Mouse (Mus musculus): ENCODE results near the gene Ap3b1. TPM values are rescaled to one million over a fixed set of nuclear protein-coding genes. Genes with fewer than 3 reads are reported as not detected.
"Not testable (repeated sequence)": the region's sequence is repeated elsewhere in the genome, so short reads cannot be mapped to it uniquely, and the experiment has no call there.

Ap3b1 gene
- total RNA-seq (2021): 10 to 100 TPM; 18.4 to 19.3 TPM
- long read RNA-seq, experiment 1, partial matches to known transcripts: 1 of 2 reads
- long read RNA-seq, experiment 1, other reads (novel, unspliced or antisense): 1 of 2 reads
- long read RNA-seq, experiment 2, full-length matches to known transcripts: 2 of 8 reads
- long read RNA-seq, experiment 2, partial matches to known transcripts: 4 of 8 reads
- long read RNA-seq, experiment 2, other reads (novel, unspliced or antisense): 2 of 8 reads

- peak; percentile 90 for DNase-seq
Measured at GRCm38 (mm10) chr13:94358401-94359265, at the start of gene Ap3b1. Gene Ap3b1, plus strand, starts transcription at chr13:94358960.

DNA sequence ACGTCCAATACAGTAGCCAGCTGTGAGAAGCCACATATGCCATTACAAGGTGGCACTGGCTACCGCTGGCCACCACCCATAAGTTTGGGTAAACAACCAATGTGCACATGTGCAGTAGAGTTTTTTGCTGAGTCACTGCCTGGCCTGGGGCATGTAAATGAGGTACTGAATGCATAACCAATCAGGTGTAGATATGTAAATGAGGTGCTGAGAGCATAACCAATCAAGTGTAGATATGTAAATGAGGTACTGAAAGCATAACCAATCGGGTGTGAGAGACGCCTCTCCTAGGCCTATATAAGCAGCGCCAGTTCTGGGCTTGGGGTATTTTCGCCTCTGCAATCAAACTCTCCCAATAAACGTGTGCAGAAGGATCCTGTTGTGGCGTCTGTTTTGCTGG is 45.9 kb upstream of the Ap3b1 start:
- DNase-seq: not testable (repeated sequence)

GRCm38 (mm10) chr13:94316975-94317511 is 41.7 kb upstream of the Ap3b1 start:
- no peak for DNase-seq

DNA sequence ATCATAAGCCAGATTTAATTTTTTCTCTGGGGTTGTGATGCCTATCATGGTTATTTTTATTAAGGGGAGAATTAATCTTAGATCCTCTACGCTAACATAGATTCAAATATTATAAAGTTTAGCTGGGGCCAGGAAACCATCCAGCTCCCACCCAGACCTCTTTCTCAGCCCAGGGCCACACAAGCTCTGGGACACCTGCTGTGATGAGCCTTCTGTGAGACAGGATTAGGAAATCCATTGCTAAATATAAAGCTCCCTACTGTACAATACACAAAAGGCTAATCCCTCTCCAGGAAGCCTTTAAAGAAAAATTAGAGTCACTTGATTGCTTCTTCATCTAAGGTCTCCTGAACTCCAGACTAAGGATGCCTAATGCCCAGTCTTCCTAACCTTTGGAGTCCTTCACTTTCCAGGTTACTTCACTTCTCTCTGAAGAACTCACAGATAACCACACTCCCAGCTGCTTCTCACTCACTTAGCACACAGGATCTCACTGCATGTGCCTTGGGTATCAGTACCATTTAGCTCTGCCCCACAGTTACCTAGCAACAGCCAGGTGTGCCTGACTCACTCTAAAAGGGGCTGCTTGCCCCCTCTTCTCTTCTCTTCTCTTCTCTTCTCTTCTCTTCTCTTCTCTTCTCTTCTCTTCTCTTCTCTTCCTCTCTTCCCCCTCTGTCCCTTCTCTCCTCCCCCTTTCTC is 37.5 kb upstream of the Ap3b1 start:
- DNase-seq: no peak

DNA sequence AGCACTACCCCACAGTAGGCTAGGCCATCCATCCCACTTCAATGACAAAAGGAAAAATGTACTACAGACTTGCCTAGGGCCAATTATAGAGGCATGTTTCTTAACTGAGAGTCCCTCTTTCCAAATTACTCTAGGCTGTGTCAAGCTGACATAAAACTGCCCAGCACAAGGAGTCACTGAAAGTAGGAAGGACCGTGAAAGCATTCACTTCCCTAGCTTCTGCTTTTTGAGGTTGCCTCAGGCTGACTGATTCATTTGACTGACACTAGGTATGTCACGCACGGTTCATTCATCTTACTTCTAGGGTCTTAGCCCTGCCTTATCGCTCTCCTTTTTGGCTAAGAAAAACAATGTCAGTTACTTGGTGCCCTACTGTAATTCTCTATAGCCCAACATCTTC is 36.3 kb upstream of the Ap3b1 start:
- DNase-seq: no peak

DNA sequence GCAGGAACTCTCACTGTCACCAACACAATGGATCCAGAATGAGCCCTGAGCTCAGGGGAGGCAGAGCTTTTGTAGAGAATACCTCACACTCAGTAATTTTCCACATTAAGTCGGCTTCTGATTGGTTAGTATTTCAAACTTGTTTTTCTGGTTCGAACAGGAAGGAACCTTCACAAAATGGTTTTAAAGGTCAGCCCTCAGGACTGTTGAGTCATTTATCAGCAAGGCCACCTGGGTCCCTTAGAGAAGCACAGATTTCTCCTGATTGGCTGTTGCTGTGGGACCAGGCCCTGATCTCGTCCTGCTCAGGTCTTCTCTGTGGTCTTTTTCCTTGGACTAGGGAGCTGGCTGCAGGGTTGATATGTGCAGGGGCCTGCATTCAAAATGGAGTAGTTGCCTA is 30.7 kb upstream of the Ap3b1 start:
- no peak for DNase-seq

DNA sequence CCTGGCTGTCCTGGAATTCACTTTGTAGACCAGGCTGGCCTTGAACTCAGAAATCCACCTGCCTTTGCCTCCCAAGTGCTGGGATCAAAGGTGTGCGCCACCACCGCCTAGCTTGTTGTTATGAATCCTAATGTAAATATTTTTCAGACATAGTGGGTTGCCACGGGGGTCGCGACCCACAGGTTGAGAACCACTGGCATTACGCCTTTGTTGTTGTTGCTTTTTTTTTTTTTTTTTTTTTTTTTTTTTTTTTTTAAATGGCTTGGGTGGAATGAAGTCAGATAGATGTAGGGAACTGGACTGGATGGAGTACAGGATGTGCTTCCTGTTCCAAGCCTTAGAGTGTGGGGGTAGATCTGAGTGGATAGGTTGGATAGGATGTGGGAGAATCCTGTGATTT is 29.8 kb upstream of the Ap3b1 start:
- DNase-seq: not testable (repeated sequence)

GRCm38 (mm10) chr13:94330392-94330979 is 28.3 kb upstream of the Ap3b1 start:
- no peak for DNase-seq

DNA sequence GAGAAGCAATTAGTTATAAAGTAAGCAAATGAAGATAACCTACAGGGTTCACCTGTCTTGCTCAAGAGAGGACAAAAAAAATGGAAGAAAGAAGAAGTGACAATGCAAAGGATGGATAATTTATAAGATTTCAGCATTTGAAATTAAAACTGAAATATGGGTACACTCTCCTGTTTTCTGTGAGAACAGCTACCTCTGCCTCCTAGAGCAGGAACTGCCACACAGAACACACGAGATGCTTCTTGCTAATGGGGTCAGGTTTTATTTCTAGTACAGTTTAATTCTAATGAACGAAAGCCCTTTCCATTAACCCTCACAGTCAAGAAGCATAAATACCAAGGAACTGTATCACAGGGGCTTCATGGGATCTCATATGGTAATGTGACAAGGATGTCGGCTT is 20.4 kb upstream of the Ap3b1 start:
- DNase-seq: no peak

- DNase-seq: no peak
Measured at GRCm38 (mm10) chr13:94343192-94343591, 15.6 kb upstream of the Ap3b1 start.

DNA sequence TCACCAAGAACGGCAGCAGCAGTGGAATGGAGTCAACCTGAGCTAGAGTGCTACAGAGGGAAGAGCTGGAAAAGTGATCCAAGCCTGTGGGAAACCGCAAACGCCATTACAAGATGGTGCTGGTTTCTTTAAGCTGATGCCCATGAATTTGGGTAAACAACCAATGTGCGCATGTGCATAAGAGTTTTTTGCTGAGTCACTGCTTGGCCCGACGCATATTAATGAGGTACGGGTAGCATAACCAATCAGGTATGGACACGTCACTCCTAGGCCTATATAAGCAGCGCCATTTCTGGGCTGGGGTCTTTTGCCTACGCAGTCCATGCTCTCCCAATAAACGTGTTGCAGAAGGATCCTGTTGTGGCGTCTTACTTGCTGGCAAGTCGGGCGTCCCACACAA is 14.2 kb upstream of the Ap3b1 start:
- DNase-seq: not testable (repeated sequence)

DNA sequence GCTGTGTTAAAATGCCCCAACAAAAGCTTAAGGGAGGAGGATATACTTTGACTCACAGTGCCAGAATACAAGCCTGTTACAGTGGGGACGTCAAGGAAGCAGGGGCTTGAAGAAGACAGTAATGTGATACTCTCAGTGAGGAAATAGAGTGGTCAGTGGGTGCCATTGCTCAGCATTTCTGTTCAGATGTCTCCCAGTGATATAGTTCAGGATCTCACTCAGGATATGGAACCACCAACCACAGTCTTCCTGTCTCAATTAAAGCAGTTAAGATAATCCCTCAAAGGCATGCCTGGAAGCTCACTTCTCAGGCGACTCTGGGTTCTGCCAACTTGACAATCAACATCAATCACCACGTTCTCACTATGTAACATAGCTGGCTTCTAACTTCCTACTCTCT is 4.2 kb upstream of the Ap3b1 start:
- no peak for DNase-seq

DNA sequence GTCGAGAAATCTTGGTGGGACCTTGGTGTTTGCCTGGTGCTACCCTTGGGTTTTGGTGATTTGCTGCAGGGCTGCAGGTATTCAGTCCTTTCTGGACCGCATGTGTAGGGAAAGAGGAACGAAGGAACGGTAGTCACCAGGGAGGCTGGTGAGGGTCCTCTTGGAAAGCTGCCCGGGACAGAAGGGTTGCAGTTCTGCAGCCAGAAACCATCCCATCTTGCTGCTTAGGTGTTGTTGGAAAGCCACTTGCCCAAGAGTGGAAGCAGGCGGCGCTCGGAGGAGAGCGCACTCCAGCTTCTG is 709 bp upstream of the Ap3b1 start:
- DNase-seq: no peak

DNA sequence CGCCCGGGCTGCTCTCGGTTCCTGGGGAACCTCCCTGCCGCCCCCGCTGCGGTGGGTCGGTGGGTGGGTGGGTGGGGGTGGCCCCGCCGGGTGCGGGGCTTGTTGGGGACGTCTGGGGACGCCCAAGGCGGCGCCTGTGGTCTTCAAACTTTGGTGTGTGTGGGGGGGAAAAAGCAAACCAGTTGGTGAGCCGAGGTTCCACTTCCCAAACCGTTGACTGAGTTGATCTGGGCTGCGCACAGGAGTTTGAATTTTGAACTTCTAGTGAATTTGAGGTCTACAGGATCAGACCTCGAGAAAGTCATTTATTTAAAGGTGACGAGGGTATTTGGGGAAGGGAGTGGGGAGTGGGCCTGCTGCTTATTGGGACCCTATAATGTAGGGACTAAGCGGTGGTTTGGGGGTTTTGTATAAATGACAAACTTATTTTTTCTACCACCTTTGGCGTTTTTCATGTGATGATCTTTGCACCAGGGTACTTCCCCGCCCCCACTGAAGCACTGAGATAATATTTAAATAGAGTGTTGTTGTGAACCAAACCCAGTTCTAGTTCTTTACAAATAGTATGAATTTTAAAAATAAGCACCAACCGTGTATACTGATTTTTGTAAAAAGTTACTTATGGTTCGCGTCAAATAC is 641 bp downstream of the Ap3b1 start:
- no peak for DNase-seq

- DNase-seq: not testable (repeated sequence)
Measured at GRCm38 (mm10) chr13:94361013-94361580, 2.3 kb downstream of the Ap3b1 start.

DNA sequence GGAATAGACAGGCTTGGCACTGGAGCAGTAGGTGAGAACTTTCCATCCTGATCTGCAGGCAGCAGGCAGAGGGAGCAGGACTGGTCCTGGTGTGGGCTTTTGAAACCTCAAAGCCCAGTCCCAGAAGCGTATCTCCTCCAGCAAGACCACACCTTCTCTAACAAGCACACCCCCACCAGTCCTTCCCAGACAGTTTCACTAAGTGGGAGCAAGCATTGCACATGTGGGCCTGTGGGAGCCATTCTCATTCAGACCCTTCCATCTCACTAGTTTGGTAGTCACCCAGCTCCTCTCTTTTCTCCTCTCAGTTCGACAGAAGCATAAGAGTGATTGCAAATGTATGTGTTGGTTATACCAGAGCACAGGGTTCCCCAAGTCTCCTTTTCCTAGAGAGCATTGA is 5.6 kb downstream of the Ap3b1 start:
- no peak for DNase-seq

DNA sequence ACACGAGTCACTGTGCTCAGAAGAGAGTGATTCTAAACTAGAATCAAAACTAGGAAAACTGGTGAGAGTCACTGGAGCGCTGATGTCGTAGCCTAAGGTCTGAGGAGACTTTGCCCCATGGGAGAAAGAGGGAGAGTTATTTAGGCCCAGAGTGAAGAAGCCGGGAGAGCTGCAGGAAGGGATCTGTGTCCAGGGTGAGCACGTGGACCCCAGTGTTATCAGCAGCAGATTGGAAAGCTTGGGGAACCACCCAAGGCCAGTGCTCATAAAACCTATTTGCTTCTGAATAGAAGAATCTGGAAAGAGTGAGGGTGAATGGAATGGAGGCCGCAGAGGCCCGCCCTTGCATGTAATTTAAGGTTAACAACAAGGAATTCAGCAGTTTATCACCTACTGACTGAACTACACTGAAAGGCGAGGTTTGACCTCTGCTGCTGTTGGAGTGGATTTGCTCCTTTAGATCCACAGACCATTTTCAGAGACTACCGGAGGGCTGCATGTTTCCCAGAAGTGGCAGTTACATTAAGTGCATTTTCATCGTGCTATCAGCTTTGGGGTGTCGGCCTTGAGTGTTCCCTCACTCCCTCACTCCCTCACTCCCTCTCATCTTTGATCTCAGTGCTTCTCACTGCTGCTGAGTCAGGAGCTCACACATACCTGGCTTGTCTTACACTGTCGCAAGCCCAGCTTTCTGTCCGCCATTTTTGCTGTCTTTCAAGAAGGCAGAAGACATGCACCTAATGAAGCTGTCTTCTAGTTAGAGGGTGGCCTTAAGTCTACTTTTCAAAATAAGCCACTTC is 6.5 kb downstream of the Ap3b1 start:
- DNase-seq: no peak

- no peak for DNase-seq
Measured at GRCm38 (mm10) chr13:94367869-94368268, 9.1 kb downstream of the Ap3b1 start.

DNA sequence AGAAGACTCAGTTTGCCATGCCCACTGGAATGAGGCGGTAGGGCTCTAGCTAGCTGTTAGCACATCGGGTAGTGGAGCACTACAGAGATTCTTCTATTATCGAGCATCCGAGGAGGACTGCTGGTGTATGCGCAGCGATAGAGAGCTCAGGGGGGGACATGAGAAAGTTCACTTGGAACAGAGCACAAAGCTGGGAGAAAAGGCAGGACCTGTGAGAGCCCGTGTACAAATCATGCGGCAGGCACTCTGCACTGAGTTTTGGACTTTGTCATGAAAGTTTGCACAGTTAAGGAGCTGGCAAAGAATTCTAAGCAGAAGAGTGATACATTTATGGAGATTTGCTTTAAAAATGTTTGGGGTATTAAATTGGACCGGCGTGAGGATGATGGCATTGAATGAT is 11.8 kb downstream of the Ap3b1 start:
- no peak for DNase-seq

- no peak for DNase-seq
Measured at GRCm38 (mm10) chr13:94372066-94372465, 13.3 kb downstream of the Ap3b1 start.

- no peak for DNase-seq
Measured at GRCm38 (mm10) chr13:94374131-94374530, 15.4 kb downstream of the Ap3b1 start.
